Mouse (Mus musculus): ENCODE data around the gene Arid1b.
A peak's percentile ranks its signal among the peaks of the same experiment; 100 is the strongest.
"Not testable (repeated sequence)": the region's sequence is repeated elsewhere in the genome, so short reads cannot be mapped to it uniquely, and the experiment has no call there.

The Arid1b gene

DNA sequence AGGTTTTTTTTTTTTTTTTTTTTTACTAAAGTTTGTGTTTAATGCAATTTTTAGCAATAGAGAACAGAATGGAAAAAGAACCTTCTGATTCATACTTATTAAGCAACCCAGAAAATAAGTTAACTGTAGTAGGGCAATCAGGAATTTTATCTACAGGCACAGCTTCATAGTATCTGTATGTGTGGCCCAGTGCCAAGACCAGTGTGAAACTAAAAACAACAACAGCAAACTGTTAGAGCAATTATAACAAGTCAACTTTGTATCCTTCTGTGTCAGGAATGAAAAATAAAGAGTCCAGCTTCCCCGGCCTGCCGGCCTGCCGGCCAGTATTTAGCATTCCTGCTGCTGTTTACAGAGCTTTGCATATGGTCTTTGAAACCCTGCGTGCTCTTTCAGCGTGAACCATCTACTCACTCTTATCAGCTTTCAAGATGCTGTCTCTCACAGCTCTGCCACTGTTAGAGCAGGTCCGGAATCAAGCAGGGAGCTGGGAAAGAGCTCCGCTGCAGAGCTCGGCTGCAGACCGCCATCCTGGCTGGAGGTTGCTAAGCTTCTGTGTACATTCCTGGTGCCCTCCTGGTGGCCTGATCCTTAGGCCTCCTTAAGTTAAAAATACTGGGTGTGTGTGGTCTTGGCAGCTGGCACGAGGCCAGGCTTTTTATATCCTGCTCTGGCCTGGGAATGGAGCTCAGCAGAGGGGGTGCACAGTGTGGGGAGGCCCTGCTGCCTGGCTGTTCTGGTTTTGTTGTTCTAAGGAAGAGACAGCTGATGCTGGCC is 64.0 kb downstream of the Arid1b start:
- no peak for DNase-seq (ENCODE audit: low read depth)

DNA sequence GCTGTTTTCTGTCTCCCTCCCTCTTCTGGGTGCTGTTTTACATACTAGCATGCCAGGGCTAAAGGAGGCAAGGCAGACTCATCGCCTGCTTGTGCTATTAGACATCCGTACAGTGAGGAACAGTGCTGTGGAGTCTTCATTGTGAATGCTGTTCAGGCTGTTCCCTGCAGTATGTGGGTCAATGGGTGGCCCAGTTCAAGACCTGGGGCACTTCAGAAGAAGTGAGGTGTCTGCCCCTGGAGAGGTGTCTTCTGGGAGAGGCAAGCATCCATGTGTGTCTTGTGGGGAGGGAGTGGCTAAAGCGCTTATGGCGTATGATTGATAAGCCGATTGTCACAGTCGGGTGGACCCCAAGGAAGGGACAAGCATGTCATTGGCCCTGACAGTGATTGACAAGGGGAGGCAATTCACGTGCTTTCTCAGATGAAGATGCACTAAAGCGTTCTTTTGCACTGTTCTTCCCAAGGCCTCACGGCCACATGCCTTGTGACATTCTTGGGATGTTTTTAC is 65.0 kb downstream of the Arid1b start:
- DNase-seq (ENCODE audit: low read depth): no peak

DNA sequence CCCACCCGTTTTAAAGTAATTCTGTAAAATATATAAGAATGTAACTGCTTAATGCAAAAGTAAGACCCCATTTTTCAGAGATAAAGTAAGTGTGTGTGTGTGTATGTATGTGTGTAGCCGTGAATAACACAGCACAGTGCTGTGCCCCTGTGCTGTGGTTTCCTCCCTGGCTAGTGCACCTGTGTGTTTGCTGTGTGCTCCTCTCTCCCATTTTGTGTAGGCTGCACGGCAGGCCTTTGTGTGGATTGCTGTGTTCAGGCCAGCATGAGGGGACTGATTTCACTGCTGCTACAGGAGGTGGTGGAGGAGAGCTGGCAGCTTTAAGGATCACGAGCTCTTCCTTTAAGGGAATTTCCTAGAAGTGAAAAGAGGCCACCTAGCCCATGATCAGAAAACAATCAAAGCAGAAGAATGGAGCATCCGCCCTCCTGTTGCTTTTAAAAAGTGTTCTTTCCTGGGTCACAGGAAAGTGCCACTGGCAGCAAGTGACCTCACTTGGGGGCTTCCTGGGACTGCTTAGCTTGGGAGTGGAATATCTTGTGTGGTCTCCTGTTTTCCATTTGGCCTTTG is 66.5 kb downstream of the Arid1b start:
- peak; percentile 29 for DNase-seq (ENCODE audit: low read depth)

DNA sequence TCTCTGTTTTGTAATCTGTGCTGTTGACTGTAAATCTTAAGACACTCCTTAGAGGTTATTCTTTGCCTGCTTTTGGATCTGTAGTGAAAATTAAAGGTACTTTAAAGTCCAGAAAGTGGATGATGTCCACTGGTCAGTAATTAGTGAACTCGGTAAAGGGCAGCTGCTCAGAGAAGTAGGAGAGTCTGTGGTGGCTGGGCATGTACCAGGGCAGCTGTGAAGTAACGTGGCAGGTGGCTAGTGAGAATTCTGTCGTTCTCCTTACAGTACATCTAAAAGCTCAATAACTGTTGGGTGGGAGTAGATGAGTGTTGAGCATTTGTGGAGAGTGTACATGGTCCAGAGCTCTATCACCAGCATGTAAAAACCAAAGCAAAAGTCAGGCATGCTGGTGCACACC is 67.1 kb downstream of the Arid1b start:
- no peak for DNase-seq (ENCODE audit: low read depth)

DNA sequence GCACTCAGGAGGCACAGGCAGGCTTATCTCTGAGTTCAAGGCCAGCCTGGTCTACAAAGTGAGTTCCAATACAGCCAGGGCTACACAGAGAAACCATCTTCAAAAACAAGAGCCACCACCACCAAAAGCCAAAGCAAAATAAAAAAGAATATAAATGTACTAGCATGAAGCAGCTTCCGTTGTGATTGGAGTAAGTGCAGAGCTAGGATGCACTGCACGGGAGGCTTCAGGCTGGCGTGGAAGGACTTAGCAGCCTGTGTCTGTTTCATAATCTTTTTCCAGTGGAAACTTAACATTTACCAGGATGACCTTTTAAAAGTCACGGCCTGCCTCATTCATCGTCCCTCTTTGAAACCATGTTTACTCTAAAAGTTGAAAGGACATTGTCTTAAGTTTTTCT is 67.5 kb downstream of the Arid1b start:
- peak; percentile 12 for DNase-seq (ENCODE audit: low read depth)

DNA sequence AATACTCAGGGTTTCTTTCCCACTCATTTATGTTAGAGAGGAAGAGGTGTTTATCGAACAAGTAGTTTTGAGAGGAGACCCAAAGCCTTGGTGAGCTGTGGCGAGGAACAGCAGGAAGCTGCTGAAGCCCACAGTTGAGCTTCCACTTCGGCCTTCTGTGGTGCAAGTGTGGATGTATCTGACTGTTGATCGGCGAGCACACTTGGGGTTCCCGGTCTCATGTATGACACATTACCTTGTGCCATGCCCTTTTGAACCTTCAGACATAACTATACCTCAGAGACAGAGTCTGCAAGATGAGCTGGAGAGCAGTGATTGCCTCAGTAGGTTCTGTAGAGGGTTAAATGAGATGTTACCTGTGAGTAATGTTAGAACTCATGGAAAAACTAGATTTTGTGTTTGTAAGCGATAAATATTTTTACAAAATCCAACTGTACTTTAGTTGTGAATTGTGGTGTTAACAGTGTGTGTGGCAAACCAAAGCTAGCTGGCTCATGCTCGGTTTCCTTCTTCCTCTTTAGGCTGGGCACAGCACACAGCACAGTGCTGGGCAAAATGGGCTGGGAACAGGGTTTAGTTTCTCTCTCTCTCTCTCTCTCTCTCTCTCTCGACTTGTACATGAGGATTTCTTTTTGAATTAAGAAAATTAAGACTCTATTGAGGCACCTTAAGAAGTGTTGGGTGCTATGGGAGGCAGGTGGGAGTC is 69.5 kb downstream of the Arid1b start:
- DNase-seq (ENCODE audit: low read depth): peak; percentile 37

DNA sequence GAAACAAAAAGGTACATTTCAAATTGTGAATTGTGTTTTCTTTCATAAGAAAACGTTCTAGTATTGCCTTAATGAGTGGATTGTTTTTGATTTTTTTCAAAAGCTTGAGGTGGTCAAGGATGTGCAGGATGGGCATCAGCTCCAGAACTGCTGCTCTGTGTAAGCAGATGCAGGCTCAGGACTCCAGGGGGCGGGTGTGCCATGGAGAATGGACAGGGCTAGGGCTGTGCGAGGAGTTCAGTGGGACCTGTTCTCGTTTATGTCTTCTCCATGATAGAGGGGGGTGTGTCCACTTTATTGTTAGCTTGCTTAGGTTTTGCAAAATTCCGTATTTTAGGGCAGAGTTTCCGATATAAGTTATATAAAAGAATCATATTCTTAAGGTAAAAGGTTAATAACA is 70.6 kb downstream of the Arid1b start:
- DNase-seq (ENCODE audit: low read depth): no peak

DNA sequence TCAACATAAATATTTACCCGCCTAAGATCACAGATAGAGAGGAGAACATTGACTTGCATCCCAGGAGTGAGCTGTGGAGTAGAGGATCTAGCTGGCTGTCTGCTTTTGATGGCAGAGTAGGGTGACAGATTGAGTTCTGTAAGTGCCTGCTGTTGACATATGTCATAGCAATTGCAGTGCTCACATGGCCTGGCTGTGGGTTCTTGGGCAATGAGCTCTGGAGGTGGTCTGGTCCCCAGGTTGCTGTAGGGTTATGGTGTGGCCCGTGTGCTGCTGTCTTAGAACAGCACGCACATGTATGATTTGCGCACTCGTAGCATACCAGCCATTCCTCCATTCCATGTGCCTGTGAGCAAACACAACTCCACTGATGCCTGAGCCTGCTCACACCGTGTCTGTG is 71.1 kb downstream of the Arid1b start:
- DNase-seq (ENCODE audit: low read depth): no peak

DNA sequence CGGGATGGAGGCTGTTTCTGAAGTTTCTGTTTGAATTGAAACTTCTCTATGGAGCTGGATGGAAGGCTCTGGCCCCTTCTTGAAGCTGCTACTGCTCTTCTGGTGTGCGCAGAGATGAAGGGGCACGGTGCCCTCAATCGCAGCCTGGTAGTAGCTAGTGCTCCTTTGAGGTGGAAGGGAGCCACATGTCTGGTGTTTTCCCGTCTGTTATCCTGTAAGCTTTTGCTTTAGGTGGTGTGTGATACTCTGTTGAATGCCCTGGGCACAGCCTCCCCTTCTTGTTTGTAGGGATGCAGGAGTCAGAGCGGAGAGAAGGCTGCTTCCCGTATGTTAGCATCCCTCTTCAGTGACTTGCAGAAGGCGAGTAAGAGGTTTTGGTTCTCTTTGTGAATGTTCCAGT is 72.7 kb downstream of the Arid1b start:
- DNase-seq (ENCODE audit: low read depth): no peak

DNA sequence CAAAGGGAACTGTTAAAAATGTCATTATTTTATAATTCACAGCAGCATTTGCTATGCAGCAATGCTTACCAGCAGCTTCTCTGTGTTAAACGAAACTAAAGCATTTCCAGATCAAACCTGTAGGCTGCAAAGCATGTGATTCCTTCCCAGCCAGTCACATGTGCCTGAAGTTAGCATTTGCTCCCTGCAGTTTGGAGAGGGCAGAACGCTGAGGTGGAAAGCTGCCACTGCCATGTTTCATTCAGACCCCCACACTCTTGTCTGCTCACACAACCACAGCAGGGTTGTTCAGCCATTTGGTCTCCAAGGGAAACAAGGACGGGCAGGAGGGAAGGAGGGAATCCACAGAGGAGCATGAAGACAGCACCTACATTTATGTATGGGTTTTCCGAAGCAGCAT is 73.1 kb downstream of the Arid1b start:
- DNase-seq (ENCODE audit: low read depth): no peak

DNA sequence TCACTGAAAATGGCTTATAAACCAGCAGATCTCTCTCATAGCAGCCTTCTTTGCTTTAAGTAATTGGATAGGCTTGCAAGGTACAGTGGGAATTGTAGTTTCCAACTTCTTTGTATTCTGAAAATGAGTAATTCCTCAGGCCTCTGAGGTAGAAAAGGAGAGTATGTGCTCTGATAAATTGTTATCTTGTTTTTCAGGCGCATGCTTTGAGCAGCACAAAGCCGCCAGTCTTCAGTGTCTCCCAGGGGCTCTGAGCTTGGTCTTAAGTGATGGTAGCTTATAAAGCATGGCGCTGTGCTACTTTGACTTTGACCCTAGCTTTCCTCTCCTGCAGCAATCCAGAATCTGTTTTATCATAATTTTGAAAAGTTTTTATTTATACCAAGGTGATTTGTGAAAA is 76.3 kb downstream of the Arid1b start:
- DNase-seq (ENCODE audit: low read depth): no peak

DNA sequence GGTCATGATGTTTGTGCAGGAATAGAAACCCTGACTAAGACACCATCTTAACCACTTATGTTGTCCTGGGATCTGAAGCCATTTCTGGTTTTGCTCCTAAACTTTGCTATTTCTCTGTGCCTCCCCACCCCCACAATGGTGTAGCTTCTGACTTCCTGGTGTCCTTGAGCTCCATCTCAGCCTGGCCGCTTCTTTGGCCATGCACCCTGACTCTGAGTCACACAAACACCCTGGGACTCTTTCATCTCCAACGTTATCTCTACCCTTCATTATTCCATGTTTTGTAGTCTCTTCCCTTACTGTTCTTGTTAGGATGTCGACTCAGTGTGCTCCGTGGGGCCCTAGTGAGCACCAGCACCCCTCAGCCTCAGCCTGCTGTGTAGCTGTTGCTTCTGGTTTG is 78.4 kb downstream of the Arid1b start:
- no peak for DNase-seq (ENCODE audit: low read depth)

DNA sequence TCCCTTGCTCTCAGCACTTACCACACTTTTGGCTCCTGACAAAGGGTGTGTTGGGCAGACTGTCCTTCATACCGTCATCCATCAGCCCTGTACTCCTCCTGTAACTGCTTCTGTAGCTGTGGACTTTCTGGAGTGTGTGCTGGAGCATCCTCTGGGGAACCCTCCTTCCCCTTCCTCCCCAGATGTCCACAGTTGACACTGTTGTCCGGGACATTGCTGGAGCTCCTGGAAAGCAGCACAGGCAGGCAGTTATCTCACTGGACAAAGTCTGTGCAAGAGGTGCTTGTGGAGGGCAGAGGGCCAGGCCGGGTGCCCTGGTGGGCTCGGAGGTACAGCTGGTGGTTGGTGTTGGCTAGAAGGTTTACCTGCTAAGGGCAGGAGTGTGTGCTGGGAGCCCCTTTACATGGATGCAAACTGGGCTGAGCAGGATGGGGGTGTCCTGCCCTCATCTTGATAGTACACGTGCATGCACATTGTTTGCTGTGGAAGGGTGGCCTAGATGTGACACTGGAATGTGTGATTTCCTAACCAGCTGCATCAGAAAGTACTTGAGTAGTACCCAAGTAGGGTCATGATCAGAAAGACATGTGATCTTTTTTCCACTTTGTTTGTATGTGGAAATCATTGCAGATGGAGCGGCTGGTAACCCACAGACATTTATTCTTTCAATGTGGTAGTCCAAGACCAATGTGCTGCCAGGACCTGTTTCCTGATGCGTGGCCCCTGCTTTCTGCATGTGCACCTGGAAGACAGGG is 80.8 kb downstream of the Arid1b start:
- DNase-seq (ENCODE audit: low read depth): no peak

DNA sequence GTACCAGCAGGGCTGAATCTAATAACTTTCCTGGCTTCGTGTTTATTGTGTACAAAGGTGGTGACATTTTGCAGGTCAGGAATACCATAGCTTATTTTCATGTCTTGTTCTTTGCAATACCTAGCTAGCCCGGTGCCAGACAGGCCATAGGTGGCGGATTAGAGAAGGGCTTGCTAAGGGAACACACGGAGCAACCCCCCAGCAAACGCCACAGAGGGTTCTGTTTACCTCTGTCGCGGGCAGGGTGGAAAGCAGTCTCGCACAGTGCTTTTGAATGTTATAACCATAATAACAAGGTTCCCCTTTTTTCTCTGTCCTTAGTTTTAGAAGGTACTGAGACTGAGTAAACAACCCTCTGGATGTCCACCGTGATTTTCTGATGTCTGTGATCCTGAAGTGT is 83.9 kb downstream of the Arid1b start:
- no peak for DNase-seq (ENCODE audit: low read depth)

DNA sequence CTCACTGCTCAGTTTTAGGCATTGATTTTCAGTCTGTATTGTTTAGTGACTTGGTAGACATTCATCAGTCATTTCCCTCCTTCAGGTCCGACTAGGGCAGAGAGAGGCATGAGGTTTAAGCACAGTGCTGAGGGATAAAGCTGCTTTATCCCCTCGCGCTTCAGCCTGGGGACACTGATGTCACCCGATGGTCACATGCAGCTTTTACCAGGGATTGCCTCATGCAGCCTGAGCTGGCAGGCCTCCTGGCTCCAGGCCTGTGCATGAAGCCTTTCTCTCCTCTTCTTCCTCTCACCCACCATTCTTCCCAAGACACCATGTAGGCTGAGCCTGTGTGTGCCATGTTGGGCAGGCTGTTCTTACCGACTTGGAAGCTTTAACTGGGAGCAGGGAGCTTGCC is 84.4 kb downstream of the Arid1b start:
- DNase-seq (ENCODE audit: low read depth): no peak

DNA sequence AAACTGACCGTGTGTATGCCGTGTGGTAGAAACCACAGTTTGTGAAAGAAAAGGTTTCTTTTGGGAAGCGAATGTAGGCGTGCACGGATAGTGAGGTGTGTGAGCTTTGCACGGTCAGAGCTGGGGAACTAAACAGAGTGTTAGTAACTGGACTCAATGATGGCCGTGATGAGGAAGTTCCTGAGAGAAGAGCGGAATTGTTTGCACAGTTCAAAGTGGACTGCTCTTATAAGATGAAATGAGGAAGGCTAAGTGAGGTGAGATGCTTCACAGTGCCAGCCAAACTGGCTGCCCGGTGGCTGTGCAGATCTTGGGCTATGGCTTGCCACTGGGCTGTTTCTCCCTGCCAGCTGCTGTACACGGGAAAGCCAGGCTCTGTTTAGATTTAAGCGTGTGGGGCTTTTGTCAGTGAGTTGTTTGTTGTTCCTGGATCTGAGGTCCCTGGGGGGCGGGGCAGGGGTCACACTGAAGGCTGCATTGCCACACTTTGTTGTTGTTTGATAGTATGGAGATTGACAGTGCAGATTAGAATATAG is 86.8 kb downstream of the Arid1b start:
- DNase-seq (ENCODE audit: low read depth): no peak

DNA sequence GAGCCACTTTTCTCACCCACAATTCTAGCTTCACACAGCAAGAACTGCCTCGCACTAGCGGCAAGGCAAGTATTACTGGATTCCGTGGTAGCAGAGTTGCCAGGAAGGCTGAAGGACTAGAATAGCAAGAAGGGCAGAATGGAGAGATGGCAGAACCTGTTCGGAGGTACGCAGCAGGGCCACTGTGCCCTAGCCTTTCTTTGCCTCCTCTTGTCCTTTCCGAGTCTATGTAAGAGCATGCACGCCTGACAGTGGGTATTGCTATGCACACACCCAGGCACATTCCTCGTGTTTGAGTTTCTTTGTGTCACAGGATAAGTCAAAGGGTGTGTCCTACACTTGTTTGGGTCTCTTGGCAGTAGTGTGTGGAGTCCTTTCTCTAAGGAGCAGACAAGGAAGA is 88.1 kb downstream of the Arid1b start:
- no peak for DNase-seq (ENCODE audit: low read depth)

DNA sequence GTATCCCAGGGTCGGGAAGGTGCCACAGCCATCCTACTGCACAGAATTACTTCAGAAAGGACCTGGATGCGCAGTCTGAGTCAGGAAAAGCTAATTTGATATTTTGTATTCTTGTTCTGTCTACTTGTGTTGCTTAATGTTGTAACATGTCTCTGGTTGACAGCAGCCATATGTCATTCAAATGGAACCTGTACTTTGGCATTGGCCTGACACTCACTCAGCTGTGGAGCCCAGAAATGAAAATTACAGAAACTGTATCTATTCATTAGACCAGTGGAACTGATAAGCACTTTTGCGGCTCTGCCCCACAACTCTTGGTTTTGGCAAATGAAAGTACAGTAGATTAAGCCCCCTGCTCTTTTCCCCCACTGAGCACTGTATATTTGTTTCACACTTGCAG is 89.4 kb downstream of the Arid1b start:
- no peak for DNase-seq (ENCODE audit: low read depth)

DNA sequence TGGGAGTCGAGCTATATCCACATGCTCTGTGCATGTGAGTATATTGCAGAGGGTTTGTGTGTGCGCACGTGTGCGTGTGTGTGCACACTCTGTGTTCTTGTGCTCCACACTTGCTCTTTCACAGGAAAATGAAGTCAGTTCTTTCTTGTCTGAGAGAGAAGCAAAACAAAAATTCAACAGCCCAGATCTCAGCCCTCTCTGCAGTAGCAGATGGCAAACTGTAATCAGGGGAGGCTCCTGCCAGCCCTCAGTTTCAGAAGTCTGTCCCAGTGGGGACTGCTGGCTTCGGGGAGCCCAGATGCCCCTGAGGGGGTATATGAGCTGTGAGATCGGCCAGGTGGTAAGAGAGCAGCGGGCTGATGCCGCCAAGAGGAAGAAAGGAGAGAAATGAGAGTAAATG is 90.0 kb downstream of the Arid1b start:
- no peak for DNase-seq (ENCODE audit: low read depth)

DNA sequence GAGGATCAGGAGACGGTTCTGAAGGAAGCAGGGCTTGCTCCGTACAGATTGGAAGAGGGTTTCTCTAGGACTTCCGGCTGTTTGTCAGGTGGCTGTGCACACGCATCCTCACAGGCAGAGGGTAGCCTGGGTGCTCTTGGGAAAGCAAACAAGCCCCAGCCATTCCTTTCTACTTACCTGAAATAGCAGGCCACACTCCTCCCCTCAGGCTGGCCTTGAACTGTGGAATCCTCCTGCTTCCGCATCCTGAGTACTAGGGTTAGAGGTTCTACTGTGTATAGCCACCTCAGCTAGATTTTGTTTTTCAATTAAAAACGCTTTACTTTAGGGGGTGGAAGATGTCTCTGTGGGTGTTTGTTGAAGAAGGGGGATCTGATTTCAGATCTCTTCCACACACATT is 90.9 kb downstream of the Arid1b start:
- DNase-seq (ENCODE audit: low read depth): no peak

DNA sequence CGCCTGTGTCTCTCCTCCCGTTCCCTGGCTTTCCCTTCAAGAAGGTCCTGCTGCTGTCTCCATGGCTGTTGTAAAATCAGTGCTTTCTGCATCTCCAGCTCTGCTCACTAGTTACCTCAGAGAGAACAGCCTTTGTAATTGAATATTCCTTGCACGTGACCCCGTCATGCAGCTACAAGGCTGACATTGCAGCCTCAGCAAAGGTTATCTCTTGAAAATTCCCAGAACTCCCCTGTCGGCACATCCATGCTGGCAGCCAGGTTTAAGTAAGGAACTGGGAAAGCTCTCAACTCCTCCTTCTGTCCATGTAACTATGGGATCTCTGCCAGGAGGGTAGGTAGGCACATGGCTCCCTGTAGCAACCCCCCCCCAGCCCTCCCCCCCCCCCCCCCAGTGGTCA is 91.8 kb downstream of the Arid1b start:
- no peak for DNase-seq (ENCODE audit: low read depth)

DNA sequence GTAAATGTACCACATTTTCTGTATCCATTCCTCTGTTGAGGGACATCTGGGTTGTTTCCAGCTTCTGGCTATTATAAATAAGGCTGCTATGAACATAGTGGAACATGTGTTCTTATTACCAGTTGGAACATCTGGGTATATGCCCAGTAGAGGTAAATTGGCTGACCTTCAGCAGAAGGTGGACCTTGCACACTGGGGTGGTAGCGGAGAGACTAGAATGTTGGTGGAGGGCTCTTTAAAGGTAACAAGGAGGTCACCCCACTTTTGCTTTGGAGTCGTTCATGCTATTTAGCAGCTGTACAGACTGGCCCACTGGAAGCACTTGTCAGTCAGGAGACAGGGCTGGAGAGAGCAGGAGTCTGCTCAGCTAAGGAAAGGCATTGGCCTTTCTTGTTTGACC is 94.1 kb downstream of the Arid1b start:
- DNase-seq (ENCODE audit: low read depth): not testable (repeated sequence)
